Mouse (Mus musculus) lung, postnatal 25 days (tissue): ENCODE data around the gene Hsph1.

Experiments
- DNase-seq: peaks from one replicate; pipeline ENCODE4 v3.0.0; 2022; ENCODE audit warnings: low spot score

Gene Hsph1

DNA sequence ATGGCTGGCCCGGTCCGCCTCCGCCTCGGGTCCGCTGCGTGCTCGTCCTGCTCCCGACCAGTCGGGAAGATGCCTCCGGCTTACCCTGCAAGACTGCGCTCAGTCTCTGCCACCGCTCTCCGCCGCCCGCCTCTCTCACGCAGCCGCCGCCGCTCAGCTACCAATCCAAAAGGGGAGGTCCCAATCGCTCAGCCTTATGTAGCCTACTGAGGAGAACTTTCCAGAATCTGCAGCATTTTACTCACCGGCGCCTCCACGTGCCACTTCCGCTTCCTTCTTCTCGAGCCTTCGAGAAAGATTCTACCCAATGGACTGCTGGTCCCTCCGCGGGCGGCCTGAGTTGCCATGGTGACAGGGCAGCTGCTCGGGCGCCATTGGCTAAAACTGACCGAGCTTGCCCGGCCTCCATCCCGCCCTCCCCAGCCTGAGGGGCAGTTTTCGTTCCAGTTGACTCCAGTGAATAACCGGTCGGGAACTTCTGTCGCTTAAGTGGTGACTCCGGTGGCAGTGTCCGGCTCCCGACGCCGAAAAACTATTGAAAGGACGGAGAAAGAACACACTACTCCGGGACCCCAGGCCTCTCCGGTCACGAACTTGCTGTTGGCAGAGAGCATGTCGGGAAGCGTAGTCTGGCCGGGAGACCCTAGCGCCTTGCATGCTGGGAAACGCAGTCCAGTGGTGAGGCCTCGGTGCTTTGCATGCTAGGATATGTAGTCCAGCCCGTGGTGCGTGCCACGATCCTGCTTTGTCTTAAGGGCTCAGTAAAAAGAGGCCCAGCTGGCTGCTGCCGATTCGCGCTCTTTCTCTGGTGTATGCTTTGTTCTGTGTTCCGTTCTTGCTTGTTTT is at the start of gene Hsph1:
TSS of gene Hsph1 (minus strand) at position 302 of the 846 bp plus-strand sequence.
- DNase-seq, result peak; percentile 99

DNA sequence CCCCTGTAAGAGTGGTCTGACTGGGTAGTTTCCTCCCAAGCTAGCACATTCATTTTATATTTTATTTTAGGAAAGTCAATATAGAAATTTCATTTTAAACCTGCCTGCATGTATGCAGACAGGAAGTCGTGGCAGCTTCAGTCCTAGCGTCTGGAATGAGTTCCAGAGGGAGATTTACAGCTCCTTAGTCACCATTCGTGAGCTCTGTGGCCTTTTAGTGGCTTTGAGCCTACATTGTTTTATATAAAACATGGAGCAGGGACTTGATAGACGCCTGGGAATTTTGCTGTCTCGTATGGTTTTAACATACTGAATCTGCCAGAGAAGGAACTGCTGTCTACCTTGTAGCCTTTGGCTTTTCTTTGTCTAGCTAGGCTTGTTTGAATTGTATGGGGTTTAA is 44.8 kb upstream of the Hsph1 start:
- no peak for DNase-seq

DNA sequence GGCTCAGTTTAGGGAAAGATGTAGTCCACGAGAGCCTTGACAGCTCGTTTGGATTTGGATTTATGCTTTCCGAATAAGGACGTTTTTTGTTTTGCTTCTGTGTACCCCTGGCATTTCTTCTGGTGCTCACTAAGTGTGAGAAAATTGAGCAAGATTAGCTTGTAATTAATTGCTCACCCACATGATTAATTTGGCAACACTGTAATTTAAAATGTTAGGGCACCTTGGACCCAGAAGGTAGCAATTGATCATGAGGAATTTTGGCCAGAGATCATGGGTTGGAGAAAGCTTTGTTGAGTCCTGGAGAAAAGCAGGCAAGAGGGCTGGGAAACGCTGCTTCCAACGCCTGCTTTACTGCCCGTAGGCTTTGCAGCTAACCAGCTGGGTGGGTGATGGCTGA is 43.7 kb upstream of the Hsph1 start:
- DNase-seq, result no peak

DNA sequence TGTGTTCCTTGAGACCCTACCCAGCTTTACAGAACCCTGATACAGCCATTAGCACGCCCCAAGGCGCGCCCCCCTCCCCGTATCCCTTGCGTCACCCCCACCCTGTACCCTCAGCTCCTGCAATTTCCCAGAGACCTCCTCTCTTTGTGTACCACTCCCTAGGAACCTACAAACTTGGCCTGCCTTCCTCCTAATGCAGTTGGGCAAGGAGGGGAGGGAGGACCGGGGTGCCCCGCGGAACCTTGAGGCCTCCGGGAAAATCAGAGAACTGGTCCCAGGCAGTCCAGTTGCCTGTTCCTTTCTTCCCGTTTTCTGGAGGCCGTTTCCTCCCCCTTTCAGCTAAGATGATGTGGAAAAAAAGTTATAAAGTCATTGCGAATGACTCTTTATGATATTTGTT is 43.2 kb upstream of the Hsph1 start:
- DNase-seq, result no peak

DNA sequence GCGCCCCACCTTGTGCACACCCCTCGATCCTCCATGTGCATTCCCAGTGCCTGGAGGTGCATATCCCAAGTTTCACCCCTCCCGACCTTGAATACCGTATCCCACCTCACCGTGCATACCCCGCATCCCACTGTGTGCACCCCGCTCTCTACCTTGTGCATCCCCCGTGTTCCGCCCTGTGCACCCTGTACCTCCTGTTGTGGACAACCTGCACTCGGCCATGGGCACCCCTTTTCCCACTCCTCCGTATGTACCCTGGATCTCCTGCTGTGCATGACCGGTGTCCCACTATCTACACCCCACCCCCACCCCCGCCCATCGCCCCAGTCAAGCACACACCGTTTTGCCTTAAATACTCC is 42.8 kb upstream of the Hsph1 start:
- no peak for DNase-seq

DNA sequence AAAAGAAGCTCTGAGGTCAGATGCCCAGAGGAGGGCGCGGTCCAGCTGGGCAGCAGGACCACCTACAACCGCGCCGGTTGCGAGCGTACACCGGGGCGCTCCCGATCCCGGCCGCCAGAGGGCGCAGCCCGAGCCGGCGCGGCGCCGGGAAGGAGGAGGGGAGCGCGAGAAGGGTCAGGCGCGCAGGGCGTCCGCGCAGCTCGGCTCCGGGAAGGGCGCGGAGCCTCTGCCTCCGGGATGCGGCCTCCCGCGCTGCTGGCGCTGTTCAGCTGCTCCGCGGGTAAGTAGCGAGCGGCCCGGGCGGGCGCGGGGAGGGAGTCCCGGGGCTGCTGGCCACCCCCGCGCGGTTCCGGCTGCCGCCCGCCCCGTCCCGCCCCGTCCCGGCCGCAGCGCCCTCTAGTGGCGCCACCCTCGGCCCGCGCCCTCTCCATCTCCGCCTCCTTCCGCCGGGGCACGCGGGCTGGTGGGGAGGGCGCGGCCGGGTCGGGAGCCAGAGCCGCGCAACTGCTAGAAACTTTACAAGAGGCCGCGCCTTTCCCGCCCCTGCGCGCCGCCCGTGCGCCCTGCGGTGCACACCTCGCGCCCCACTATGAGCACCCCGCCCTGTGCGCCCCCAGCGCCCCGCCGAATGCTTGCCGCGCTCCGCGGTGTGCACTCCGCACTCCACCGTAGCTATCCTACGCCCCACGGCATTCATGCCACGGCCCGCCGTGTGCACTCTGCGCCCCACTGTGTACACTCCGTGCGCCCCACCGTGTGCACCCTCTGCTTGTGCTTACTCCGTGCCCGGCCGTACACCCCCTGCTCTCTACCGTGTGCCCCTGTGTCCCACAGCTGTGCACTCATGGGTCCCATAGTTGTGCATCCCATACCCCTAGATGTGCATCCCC is 42.2 kb upstream of the Hsph1 start, which contains the start of gene B3glct:
TSS of gene B3glct (plus strand) at position 131 of the 890 bp plus-strand sequence.
- peak; percentile 80 for DNase-seq

DNA sequence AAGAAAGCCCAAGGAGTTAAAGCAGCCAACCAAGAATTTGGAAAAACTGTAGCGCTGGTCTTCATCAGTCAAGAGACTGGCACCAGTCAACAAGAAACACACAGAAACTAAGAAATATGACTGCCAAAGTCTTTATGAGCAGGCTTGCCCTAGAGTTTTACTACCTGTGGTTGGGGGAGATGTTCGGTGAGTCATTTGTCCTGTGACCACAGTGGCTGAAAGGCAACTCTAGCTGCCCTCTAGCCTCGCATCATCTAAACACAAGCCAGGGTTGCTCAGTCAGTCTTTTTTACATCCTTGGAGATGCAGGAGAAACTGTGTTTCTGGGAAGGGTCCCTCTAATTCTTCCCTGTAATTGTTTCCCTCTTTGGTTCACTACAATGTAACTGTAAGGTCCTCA is 41.0 kb upstream of the Hsph1 start:
- DNase-seq, result no peak

DNA sequence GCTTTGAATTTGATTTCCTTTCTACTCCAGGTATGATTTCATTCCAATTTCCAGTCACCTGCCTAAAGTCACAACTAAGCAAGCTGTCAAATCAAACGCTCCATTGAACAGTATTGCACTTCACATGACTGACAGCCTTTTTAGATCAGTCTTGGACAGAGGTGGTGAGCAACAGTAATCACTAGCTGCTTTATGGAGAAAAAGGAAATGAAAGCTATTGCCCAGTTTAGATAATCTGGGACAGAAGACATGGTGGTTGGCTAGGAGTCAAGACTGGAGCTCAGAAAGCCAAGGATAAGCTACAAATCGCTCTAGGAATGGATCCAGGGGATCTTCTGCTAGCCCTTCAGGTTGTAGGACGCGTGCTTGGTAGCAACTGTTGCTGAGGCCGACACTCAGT is 27.2 kb upstream of the Hsph1 start:
- no peak for DNase-seq

DNA sequence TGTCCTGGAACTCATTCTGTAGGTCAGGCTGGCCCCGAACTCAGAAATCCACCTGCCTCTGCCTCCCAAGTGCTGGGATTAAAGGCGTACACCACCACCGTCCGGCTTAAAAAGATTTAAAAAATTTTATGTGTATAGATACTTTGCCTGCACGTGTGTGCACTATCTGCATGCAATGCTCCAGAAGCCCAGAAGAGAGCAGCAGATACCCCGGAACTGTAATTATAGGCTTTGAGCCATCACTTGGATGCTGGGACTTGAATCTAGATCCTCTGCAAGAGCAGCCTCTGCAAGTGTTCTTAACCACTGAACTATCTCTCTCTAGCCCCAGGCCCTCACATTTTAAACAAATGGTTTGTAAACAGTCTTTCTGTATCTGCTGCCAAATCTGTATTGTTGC is 26.8 kb upstream of the Hsph1 start:
- DNase-seq, result no peak

DNA sequence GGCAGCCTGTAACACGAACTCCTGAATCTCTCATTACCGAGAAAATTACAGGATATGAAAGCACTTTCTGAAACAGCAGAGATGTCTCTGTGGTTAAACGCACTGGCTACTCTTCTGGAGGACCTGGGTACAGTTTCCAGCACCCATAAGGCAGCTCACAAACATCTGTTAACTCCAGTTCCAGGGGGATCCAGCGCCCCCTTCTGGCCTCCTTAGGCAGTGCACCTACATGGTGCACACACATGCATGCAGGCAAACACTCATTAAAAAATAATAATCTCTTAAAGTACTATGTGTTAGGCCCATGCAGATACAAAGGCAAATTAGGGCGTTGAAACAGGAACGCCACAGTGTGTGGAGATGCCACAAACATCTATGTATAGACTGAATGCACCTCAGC is 25.3 kb upstream of the Hsph1 start:
- DNase-seq, result no peak

DNA sequence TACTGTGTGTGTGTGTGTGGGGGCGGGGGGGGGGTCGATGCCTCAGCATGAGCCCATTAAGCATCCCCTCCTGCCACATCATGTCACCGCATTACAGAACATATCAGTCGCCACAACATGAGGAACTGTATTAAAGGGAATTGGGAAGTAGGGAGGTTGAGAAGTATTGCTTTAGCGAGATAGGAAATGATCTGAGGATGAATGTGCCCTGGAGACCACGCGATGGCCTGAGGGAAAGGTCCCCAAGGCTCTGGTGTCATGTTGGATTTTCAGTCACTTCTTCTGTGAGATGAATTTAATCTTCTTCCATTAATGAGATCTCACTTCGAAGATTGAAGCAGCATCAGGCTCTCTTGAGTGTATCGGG is 23.2 kb upstream of the Hsph1 start:
- DNase-seq, result no peak

DNA sequence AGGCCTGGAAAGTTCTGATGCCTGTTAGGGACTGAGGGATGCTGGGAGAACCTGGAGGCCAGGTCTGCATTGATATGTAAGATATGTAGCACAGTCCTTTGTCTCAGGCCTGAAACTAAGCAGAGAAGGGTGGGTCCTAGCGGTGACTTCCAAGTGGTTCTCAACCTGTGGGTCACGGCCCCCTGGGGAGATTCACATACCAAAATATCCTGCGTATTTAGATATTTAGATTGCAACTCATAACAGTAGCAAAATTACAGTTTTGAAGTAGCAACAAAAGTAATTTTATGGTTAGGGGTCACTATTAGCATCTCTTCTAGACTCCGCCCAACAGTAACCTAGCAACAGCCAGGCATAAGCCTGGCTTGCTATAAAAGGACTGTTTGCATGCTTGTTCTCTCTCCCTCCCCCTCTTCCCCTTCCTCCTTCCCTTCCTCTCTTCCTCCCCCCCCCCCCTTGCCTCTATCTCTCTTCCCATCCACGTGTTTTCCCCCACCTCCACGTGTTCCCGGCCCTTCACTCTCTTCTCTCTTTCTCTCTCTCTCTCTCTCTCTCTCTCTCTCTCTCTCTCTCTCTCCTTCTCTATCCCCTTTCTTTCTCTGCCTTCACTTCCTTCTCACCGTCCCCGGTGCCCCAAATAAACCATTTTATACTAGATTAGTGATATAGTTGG is 22.7 kb upstream of the Hsph1 start:
- no peak for DNase-seq

DNA sequence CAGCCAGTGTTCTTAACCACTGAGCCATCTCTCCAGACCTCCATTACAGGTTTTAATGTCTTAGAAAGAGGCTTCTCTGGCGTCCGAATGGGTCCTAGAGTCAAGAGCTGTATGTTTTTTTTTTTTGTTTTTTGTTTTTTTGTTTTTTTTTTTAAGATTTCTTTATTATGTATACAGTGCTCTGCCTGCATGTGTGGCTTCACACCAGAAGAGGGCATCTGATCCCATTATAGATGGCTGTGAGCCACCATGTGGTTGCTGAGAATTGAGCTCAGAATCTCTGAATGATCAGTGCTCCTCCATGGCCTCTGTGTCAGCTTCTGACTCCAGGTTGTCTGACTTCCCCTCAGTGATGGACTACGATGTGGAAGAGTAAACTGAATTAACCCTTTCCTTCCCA is 21.8 kb upstream of the Hsph1 start:
- DNase-seq, result no peak

DNA sequence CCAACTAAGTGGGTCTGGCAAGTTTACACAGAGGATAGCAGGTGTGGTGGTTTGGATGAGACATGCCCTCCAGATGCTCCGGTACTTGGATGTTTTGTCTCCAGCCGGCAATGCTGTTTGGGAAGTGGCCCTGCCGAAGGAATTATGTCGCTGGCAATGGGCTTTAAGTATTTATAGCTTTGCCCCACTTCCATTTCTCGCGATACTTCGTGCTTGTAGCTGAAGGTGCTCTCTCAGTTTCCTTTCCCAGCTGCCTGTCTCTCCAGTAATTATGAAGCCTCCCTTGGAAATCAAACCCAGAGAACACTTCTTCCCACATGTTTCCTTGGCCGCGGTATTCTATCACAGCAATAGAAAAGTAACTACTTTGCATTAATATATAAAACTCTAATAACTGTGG is 19.5 kb upstream of the Hsph1 start:
- DNase-seq, result no peak

DNA sequence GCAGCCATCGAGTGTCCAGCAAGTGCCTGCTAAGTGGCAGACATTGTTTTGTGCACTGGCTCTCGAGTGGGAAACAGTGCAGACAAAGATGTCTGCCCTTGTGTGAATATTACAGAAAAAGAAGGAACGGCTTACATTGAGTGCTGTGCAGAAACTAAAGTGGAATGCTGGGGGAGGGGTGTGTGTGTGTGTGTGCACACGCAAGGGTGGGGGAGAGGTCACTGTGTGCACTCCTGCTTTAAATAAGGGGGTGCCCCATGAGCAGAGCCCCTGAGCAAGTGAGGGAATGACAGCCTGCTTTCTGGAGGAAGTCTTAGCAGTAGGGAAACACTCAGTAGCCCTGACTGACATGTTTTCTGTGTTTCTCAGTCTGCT is 14.0 kb upstream of the Hsph1 start:
- DNase-seq, result no peak

DNA sequence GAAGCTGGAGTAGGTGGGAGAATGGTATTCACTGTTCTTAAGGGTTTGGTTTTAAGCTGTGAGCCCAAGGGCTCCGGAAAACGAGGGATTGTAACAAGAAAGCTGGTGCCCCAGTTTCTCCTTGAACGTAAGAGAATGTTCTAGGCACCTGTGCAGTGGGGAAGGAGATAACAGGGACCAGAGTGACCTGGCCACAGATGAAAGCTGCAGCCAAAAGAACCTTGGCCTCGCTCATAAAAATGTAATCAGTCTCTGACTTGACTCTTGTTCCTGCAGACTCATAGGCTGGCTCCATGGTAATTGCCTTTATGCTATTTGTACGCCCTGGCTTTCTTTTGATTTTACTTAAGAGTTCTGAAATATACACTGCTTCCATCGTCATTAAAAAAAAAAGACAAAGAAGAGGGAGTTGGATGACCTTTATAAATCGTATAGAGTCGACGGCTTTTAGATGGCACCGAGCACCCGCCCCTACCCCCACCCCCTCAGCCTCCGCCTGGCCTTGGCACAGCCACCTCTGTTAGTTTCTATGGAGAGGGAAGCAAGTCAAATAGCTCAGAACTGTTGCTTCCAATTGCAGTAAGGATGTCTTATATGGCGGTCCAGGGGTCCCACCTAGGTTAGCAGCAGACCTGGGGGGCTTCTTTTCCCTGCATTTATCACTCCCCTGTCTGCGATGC is 13.5 kb upstream of the Hsph1 start:
- no peak for DNase-seq

DNA sequence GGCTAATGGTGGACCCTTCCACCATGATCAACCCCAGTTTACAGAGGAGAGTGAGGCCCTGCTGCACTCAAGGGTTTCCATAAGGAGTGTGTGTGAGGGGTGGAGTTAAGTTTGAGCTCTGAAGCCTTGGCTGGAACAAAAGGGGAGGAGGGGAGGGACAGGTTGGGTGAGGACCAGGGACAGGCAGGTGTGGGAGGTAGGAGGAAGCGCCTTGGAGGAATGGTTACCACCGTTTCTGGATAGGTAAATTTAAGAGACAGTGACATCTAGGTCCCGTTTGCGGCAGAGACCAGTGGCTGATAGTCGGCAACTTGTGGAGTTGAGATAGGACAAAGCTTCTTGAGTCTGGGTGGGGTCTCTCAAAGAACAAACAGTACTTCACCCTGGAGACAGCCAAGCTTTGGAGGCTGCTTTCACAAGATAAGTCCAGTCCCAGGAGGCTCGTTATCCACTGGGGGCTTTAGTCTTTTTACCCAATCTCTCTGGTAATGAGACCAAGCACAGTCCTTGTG is 12.8 kb upstream of the Hsph1 start:
- no peak for DNase-seq

DNA sequence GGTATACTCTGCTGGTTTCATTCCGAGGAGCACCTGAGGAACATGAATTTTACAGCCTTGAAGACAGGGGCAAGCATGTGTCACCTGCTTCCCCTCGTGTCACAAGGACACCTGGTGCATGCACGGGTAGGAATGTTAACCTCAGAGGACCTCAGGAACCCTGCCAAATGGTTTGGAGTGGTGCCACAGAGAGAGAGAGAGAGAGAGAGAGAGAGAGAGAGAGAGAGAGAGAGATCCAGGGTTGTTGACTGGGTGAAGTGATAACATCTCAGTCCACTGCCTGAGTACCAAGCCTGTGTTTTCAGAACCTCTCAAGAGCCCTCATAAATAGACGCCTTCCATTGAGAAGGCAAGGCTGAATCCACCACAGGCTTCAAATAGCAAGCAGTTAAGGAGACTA is 12.0 kb upstream of the Hsph1 start:
- no peak for DNase-seq

DNA sequence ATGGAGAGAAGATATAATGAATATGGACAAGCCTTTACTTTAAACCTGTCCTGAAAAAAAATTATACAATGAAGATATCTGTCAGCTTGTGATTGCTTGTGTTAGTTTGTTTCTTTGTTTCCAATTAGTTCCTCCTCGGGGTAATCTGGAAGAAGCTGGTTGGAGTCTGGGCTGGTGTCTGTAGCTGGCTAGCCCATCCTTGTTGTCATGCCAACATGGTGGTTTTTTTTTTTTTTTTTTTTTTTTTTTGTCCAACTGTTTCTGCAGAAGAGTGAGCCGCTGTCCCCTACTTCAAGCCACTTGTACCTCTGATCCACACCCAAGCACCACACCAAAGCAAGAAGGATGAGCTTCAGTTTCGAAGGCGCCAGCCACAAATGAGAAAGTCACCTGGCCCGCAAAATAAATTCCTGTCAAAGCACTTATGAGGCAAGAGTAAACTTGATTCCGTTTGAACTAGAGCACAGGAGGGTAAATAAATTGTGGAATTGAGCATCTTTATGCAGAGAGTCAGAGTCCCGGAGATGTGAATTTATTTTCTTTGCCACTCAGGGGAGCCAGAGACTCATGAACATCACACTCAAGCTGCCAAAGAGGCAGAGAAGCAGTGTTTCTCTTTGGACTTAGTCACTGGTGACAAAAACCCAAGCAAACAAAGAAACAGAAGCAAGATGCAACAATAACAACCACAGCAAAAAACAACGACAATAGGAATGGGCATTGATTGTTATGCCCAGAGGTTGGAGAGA is 11.4 kb upstream of the Hsph1 start:
- DNase-seq, result no peak

DNA sequence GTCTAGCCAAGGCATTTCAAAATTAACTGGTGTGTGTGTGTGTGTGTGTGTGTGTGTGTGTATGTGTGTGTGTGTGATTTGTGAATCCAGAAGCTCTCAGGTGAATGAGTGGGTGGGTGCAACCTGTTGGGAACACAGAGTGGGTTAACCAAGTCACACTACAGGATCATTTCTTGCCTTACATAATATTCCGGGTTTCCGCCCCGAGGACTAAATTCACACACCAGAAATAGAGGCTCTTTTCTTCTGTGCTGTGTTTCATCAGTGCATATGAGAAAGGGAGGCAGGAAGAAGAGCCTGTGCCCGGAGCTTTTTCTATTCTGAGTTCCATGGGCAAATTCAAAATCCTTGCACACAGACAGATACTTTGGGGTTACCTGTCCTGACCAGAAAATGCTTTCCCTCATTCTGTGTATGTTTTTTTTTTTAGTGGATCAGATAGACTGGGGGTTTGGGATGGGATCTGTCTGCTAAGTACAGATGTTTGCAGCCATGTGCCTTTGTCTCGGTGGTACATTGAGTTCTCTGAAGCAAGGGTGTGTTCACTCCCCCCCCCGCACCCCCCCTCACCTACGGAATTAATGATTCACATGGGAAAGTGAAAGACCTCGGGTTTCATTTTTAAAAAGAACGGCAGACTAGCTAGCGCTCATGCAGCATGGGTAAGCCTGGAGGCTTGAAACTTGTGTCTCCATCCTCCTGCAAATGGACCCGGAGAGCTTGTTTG is 6.8 kb upstream of the Hsph1 start:
- DNase-seq, result no peak

DNA sequence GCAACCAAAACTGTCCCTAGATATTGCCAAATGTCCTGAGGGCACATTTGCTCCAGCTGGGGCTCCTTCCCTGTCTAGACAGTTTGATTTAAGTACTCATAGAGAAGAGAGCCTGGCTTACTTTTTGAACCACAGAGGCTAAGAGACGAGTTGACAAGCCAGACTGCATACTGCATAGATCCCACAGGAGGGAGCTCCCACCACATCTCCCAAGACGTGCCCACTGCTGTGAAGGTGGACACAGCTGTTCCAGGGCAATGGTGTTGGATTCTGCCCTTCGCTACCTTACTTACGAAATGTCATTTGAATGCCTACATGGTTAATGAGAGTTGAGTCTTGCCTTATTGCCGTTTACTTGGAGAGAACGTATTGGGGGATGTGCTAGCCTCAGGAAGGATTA is 6.2 kb upstream of the Hsph1 start:
- DNase-seq, result no peak
